Mouse (Mus musculus): Measurements from ENCODE around the gene Fpr1.
A peak's percentile ranks its signal among the peaks of the same experiment; 100 is the strongest.
"Not testable (repeated sequence)": the region's sequence is repeated elsewhere in the genome, so short reads cannot be mapped to it uniquely, and the experiment has no call there.

Fpr1 gene

DNA sequence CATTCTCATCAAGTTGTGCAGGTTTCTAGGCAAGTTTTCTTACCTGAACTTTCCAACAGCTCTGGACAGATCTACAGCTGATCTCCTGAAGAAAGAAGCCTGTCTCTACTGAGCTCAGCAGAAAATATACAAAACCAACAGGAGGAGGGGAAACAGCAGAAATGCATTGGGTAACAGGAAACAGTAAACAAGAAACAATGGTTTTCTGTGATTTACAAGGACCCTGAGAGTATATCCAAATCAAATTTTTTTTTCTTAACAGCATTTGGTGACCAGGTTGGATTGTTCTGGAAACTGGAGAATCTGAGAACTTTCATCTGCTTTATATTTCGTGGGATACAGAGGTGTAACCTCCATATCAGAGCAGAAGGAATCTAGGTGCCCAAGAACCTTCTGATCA lies at the start of gene Fpr1:
Gene Fpr1 (minus strand): TSS at position 101 of the 400 bp plus-strand sequence.
- no peak for DNase-seq (ENCODE audit: low spot score in 2 of 2)

- no peak for DNase-seq (ENCODE audit: low spot score in 2 of 2)
These were observed 34.0 kb upstream of the Fpr1 start for GRCm38 (mm10) chr17:17917782-17918181.

- no peak for DNase-seq (ENCODE audit: low spot score in 2 of 2)
These were observed 33.6 kb upstream of the Fpr1 start for GRCm38 (mm10) chr17:17917376-17917775.

DNA sequence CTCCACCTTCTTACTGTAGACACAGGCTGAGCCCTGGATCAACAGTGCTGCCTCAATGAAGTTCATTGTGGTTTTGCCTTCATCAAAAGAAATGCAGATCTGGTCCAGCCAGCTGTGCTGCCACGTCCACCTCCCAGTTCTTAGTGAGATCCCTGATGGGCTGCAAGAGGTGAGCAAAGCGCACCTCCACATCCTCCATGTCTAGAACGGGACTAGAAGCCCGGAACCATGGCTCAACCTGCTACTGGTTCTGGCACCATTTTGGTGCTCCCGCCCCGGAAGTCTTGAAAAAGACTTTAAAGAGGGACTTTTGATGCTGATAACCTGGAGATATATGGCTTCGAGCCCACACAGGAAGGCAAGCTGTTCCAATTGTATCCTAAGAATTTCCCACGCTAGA lies 28.9 kb upstream of the Fpr1 start:
- not testable (repeated sequence) for DNase-seq (ENCODE audit: low spot score in 2 of 2)

DNA sequence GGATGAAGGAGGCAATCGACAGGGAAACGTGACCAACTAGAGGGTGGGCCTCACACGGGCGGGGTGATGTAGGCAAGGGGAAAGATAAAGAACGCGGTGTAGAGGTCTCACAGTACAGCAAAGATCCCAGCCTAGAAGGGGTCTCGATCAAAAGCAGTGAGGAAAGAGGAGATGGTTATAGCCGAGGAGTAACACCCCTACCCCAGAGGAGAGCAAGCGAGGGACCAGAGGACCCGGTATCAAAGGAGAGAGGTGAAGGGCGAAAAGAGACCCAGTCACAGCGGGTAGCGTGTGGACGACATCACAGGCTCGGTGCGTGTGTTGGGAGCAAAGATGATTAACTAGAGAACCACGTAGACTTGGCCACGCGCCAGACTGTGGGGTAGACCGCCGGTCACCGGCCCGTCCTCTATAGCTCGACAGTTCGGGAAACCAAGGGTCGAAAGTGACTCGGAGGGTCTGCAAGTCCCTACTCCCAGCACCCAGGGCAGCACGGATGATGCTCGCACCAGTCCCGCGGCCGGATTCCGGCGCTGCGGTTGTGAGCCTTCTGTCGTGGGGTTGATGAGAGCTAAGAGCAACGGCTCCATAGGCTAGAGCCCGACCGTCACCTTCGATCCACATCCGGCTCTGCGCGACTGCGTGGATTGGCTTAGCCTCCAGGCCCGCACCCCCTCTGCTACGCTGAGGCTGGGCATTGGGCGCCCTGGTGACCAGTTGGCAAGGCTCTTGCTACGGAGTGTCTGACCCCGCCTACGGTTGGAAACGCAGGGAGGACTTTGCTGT lies 26.1 kb upstream of the Fpr1 start:
- peak; percentile 92 to 94 for DNase-seq (ENCODE audit: low spot score in 2 of 2)

- no peak for DNase-seq (ENCODE audit: low spot score in 2 of 2)
These were observed 17.0 kb upstream of the Fpr1 start for GRCm38 (mm10) chr17:17900768-17901167.

- peak in 1 of 2 experiments; percentile 27 for DNase-seq (ENCODE audit: low spot score in 2 of 2)
These were observed 15.5 kb upstream of the Fpr1 start for GRCm38 (mm10) chr17:17899268-17899667.

DNA sequence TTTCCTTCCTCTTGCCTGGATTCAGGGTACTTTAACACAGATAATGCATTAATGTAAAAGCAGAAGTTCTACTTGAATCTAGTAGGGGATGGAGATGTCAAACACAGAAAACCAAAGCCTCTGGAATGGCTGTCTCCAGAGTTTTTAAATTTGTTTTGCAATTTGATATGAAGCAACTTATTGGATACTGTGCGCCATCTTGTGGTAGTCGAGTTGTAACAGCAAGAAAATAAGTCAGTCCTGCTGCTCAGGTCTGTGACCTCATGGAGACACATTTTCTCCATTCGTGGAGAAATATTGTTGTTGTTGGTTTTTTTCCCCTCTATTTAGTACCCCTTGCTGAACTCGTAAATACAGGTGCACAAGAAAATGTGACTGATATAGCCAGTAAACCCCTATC lies 12.3 kb upstream of the Fpr1 start:
- peak in 1 of 2 experiments; percentile 52 for DNase-seq (ENCODE audit: low spot score in 2 of 2)

- DNase-seq (ENCODE audit: low spot score in 2 of 2): no peak
These were observed 6.1 kb upstream of the Fpr1 start for GRCm38 (mm10) chr17:17889732-17890425.

DNA sequence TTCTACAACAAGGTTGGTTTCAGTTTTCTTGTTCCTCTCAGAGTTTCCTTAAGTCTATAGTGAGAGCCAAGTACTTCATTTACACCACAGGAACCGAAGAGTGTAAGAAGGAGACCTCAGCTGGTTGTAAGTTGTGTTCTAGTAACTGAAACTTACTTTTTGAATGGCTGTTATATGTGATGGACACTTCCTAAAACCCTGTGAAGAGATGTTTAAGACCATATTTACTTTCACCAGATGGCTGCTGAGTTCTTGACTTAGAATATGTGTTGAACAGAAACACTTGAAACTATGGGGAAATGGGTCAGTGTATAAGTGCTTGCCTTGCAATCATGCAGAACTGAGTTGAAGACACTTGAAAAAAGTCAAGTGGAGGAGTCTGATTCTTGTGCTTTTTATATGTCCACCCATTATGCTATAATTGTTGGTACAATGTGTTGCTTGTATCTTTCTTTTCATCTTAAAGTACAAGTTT lies 4.1 kb upstream of the Fpr1 start, which contains the start of the genes Fpr2 and Fpr3:
Gene Fpr2 (plus strand): TSS at position 51 of the 475 bp plus-strand sequence.
Gene Fpr3 (plus strand): TSS at position 79 of the 475 bp plus-strand sequence.
- DNase-seq (ENCODE audit: low spot score in 2 of 2): no peak

DNA sequence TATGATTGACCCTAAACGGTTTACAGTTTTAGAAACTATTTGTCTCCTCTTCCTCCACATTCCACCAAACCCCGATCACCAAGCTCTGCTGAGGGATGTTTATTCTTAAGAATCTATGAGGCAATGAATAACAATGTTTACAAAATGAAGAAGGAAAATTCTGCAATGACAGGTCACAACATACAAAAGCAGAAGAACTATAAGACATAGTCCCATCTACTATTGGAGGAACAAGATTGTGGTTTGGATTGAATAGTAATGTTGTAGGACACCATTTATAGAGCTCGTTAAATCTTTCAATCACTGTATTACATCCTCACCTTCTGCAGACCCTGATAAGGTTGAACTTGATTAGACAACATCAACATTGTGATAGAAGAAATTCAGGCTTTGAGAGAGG lies 1.1 kb downstream of the Fpr1 start:
- no peak for DNase-seq (ENCODE audit: low spot score in 2 of 2)

DNA sequence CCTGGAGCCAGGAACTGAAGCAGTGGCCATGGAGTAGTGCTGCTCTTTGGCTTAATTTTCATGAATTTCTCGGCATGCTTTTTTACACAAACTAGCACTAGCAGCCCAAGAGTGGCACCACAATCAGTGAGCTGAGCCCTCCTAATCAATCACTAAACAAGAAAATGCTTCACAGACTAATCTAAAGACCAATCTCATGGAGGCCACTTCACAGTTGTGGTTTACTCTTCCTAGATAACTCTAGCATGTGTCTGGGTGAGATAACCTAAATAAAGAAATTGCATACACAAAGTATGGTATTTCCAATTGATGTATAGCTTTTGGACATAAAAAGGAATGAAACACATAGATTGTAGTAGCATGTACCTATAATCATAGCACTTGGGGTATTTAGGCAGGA lies 4.4 kb downstream of the Fpr1 start:
- no peak for DNase-seq (ENCODE audit: low spot score in 2 of 2)

DNA sequence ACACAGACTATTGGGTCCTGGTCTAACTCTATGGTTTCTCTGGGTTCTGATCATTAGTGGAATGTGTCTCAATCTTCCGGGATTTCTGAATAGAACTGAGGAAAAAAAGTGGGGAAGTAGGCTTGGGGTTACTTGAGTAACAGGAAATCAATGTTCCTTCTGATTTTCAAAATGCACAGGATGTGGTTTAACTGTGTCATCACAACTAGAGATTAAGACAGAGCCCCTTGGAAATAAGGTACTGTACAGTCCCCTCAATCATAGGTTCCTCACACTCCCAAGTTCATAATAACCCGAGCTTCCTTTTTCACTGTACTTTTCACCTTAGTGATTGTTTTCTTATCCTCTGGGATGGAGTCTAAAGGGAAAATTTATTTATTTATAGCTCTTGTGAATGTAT lies 12.0 kb downstream of the Fpr1 start:
- DNase-seq (ENCODE audit: low spot score in 2 of 2): no peak

- no peak for DNase-seq (ENCODE audit: low spot score in 2 of 2)
These were observed 12.7 kb downstream of the Fpr1 start for GRCm38 (mm10) chr17:17870892-17871550.

- peak; percentile 36 to 57 for DNase-seq (ENCODE audit: low spot score in 2 of 2)
These were observed 16.8 kb downstream of the Fpr1 start for GRCm38 (mm10) chr17:17866801-17867469.

- DNase-seq (ENCODE audit: low spot score in 2 of 2): no peak
These were observed 18.6 kb downstream of the Fpr1 start for GRCm38 (mm10) chr17:17865168-17865567.

DNA sequence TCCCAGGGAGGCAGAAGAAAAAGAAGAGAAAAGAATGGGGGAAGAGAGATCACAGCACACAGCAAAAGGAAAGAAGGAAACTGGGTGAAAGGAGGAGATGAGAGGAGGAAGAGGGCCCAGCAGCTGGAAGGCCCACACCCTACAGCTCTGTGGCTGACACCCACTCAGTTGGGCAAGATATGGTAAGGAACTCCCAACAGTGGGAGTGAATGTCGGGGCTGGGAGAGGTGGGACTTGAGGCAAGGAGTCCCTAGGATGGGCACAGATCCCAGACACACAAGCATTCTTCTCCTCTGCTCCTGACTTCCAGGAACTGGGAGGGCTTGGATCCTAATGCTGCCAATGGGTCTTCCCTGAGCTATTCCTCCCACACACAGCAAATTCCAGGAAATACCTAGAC lies 21.4 kb downstream of the Fpr1 start:
- DNase-seq (ENCODE audit: low spot score in 2 of 2): no peak

- no peak for DNase-seq (ENCODE audit: low spot score in 2 of 2)
These were observed 23.6 kb downstream of the Fpr1 start for GRCm38 (mm10) chr17:17860110-17860509.

DNA sequence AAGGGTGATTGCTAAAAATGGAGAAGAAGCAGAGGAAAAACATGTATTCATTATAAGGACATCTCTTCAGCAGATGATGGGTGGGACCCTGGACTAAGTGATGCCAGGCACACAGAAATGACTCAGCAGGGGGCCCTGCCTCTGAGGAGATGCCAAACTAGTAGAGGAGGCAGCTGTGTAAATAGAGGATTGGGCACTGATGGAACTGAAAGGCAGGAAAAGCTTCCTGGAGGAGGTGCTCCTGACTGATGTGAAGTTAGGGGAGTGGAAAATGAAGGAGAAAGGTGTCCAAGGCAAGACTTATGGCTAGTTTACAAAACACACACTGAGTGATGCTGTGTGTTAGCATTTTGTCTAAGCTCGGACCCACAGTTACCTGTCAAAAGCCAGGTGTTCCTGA lies 26.3 kb downstream of the Fpr1 start:
- no peak for DNase-seq (ENCODE audit: low spot score in 2 of 2)

DNA sequence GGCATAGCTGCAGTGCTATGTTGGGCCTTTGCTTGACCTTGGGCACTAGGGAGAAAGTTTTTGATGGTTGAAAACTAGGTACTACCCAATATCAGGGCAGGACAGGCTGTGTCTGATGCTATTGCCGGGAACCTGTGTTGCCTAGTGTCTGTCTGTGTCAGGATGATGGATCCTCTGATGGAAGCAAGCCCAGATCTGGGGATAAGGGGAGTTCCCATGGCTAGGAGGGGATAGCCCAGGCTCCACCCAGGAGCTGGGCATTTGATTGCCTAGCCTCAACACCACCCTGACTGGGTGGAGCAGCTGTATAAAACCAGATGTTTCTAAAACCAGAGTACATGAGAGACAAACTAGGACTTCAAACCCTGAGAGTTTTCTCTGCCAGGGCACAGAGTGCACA lies 27.1 kb downstream of the Fpr1 start:
- DNase-seq (ENCODE audit: low spot score in 2 of 2): no peak

DNA sequence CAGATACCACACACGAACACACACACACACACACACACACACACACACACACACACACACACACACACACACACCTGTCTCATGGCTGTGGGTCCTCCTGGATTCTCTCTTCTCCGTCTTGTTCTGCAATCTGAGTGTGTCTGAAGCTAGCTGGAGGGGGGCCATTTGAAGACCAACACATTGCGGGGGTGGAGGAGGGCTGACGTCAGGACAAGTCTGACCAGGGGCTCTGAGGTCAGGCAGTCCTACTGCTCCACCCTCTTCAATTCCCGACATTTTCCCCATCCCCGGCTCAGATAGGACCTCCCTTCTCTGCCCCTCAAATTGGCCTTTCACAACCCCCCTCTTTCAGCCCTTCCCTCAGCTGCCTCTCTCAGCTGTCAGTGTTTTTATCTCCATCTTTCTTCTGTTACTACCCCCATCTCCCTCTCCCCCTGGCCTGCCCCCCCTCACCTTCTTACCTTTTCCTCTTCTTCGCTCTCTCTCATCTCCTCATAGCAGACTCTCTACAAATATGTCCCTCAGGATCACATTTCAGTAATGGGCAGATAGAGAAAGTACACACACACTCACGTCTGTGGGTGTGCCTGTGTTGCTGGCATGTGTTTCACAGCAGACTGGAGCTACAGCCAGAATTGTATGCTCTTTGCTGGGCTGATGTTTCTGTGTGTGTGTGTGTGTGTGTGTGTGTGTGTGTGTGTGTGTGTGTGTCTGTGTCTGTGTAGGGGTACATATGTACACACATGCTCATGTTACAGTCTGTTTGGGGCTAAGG lies 28.5 kb downstream of the Fpr1 start, which contains the start of gene Has1:
Gene Has1 (minus strand): TSS at position 142 of the 775 bp plus-strand sequence.
- DNase-seq (ENCODE audit: low spot score in 2 of 2): no peak
